Mouse (Mus musculus) liver, postnatal 0 days (tissue): ENCODE data around the gene Mroh2a. TPM values are rescaled to one million over a fixed set of nuclear protein-coding genes. Genes with fewer than 3 reads are reported as not detected.

Experiments used
- ATAC-seq: fragments of 200-750 bp; cut with Nextera tagmentation; 2 replicates; pipeline ENCODE4 v1.8.0; 2017; ENCODE audit warnings: mild to moderate bottlenecking, moderate library complexity
- DNase-seq: peaks from one replicate; pipeline ENCODE4 v3.0.0-alpha.2; 2016
- H3K27ac ChIP-seq: fragments of 300-500 bp; sonication (generic); 2 replicates; pipeline ENCODE4 v1.5.1; 2014; ENCODE audit warnings: antibody characterized with exemption, moderate library complexity, mild to moderate bottlenecking, low read depth
- H3K27me3 ChIP-seq: fragments of 300-500 bp; sonication (generic); 2 replicates; pipeline ENCODE4 v1.6.1; 2014; ENCODE audit warnings: low read length, control low read depth, mixed read lengths; ENCODE audit not compliant: insufficient read depth
- H3K36me3 ChIP-seq: fragments of 300-500 bp; sonication (generic); replicated peaks from 2 replicates; pipeline ENCODE4 v1.6.1; 2014; ENCODE audit warnings: mild to moderate bottlenecking, control low read depth, low read length, moderate library complexity, mixed read lengths; ENCODE audit not compliant: insufficient read depth
- H3K4me1 ChIP-seq: fragments of 300-500 bp; sonication (generic); 2 replicates; pipeline ENCODE4 v1.6.1; 2014; ENCODE audit warnings: antibody characterized with exemption, mild to moderate bottlenecking, control low read depth; ENCODE audit not compliant: insufficient read depth
- H3K4me2 ChIP-seq: fragments of 300-500 bp; sonication (generic); 2 replicates; pipeline ENCODE4 v1.6.1; 2014; ENCODE audit warnings: low read depth, mild to moderate bottlenecking, low read length, moderate library complexity, mixed read lengths
- H3K4me3 ChIP-seq: fragments of 300-500 bp; sonication (generic); 2 replicates; pipeline ENCODE4 v1.5.1; 2014; ENCODE audit warnings: low read depth, low read length
- H3K9ac ChIP-seq: fragments of 300-500 bp; sonication (generic); replicated peaks from 2 replicates; pipeline ENCODE4 v1.6.1; 2014; ENCODE audit warnings: mild to moderate bottlenecking, moderate library complexity
- H3K9me3 ChIP-seq: fragments of 300-500 bp; sonication (generic); 2 replicates; pipeline ENCODE4 v1.6.1; 2016; ENCODE audit warnings: mild to moderate bottlenecking, control low read depth, low read length, mixed read lengths
- CTCF ChIP-seq: sonication (generic); IDR thresholded peaks from 2 replicates; pipeline ENCODE4 v1.5.1; 2016; ENCODE audit warnings: antibody characterized with exemption, low read depth
- EP300 ChIP-seq: IDR thresholded peaks from 2 replicates; pipeline ENCODE4 v1.6.1; 2016; ENCODE audit warnings: antibody characterized with exemption, low read depth, mild to moderate bottlenecking
- WGBS: fragments of 180-500 bp; shearing (Covaris S2); extraction: QIAGEN DNeasy Blood & Tissue Kit; methylation state at CpG from one replicate; pipeline ENCODE4 v1.1.7; 2014; ENCODE audit not compliant: insufficient replicate concordance; 5-methylcytosine and 5-hydroxymethylcytosine counted together
- polyA plus RNA-seq: library from polyadenylated mRNA; unstranded; fragments of >200 nt; fragmentation: Nextera tagmentation; extraction: Ambion mirVana; gene quantifications from 2 replicates; pipeline ENCODE4 v1.2.1, GENCODE M21; 2015

Gene Mroh2a
- polyA plus RNA-seq, 1 experiment from 2014 or later = 0.61 TPM

DNA sequence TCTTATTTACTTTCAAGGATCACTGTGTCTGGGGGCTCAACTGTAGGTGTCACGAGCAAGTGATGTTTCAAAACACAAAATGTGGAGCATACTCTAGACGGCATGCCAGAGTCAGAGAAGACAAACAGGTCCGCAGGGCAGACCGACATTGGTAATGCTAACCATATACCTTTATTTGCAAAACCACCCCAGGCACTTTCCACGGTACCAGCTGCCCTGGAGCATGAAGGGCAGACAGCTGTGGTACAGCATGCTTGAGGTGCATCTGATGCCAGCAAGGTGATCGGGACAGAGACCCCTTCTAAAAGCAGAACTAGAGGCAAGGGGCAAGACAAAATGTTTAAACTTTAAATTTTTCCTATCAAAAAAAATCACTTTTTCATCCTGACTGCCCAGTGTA is 36.2 kb downstream of the Mroh2a start:
- no peak for DNase-seq
- H3K27ac ChIP-seq = no peak overlapping the region
- no peaks in the 10 kb centered on the region for H3K9me3 ChIP-seq
- H3K27me3 ChIP-seq = no peaks in the 10 kb centered on the region
- no peak for ATAC-seq
- H3K36me3 ChIP-seq = peaks cover 69% of the 10 kb centered on the region
- peaks cover 47% of the 10 kb centered on the region for H3K4me1 ChIP-seq
- no peak overlapping the region for H3K4me3 ChIP-seq
- no peak overlapping the region for H3K4me2 ChIP-seq
- WGBS = 64% methylated on average over 6 of the region's 6 CpGs
- no peak overlapping the region for H3K9ac ChIP-seq
- no peak for TF ChIP-seq CTCF
- no peak for TF ChIP-seq EP300

- H3K9ac ChIP-seq = no peak overlapping the region
- 83% methylated on average over 5 of the region's 5 CpGs for WGBS
- H3K4me2 ChIP-seq = no peak overlapping the region
- H3K27me3 ChIP-seq = no peaks in the 10 kb centered on the region
- peaks cover 45% of the 10 kb centered on the region for H3K4me1 ChIP-seq
- H3K4me3 ChIP-seq = no peak overlapping the region
- peaks cover 77% of the 10 kb centered on the region for H3K36me3 ChIP-seq
- TF ChIP-seq CTCF (no peak), EP300 (no peak)
- no peak for ATAC-seq
- H3K9me3 ChIP-seq = no peaks in the 10 kb centered on the region
- no peak overlapping the region for H3K27ac ChIP-seq
- no peak for DNase-seq
Measured at GRCm38 (mm10) chr1:88263778-88264177, 37.0 kb downstream of the Mroh2a start.

- Histone ChIP-seq H3K9ac (no peak overlapping the region), H3K9me3 (no peaks in the 10 kb centered on the region), H3K36me3 (peaks cover 83% of the 10 kb centered on the region), H3K4me1 (peaks cover 39% of the 10 kb centered on the region), H3K4me2 (no peak overlapping the region), H3K4me3 (no peak overlapping the region), H3K27ac (no peak overlapping the region), H3K27me3 (no peaks in the 10 kb centered on the region)
- ATAC-seq = no peak
- 82% methylated on average over 7 of the region's 7 CpGs for WGBS
- TF ChIP-seq EP300 (no peak), CTCF (no peak)
- DNase-seq = no peak
Measured at GRCm38 (mm10) chr1:88264237-88264868, 37.6 kb downstream of the Mroh2a start.

- H3K27me3 ChIP-seq = no peaks in the 10 kb centered on the region
- DNase-seq (no peak), ATAC-seq (no peak)
- H3K4me3 ChIP-seq = no peak overlapping the region
- peaks cover 88% of the 10 kb centered on the region for H3K36me3 ChIP-seq
- no peak for TF ChIP-seq EP300
- TF ChIP-seq CTCF = no peak
- H3K9ac ChIP-seq = no peak overlapping the region
- no peak overlapping the region for H3K4me2 ChIP-seq
- no peak overlapping the region for H3K27ac ChIP-seq
- WGBS = 72% methylated on average over 4 of the region's 4 CpGs
- no peaks in the 10 kb centered on the region for H3K9me3 ChIP-seq
- H3K4me1 ChIP-seq = peaks cover 39% of the 10 kb centered on the region
Measured at GRCm38 (mm10) chr1:88264869-88265240, 38.1 kb downstream of the Mroh2a start.

DNA sequence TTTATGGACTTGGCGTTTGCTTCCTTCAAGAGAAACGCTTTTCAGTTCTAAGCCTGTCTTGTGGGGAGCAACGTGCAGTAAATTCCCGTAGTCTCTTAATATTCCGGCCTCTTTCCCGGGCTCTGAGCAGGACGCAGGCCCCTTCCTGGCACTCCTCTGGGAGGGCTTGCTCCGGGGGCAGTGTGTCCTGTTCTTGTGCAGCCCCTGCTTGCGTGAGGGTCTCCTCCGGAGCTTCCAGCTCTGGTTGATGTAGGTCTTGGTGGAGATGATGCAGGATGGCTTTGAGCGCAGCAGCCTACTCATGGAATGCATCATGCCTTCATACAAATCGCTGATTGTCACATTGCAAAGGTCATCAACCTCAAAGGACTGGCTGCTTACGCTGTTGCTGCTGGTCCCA is 39.3 kb downstream of the Mroh2a start:
- Histone ChIP-seq H3K27me3 (no peaks in the 10 kb centered on the region), H3K9ac (no peak overlapping the region), H3K9me3 (no peaks in the 10 kb centered on the region), H3K4me3 (no peak overlapping the region), H3K27ac (no peak overlapping the region), H3K4me1 (peaks cover 29% of the 10 kb centered on the region), H3K36me3 (peaks cover 90% of the 10 kb centered on the region), H3K4me2 (no peak overlapping the region)
- DNase-seq (no peak), ATAC-seq (no peak)
- WGBS = 87% methylated on average over 13 of the region's 13 CpGs
- TF ChIP-seq CTCF (no peak), EP300 (no peak)

- Histone ChIP-seq H3K4me1 (peaks cover 15% of the 10 kb centered on the region), H3K36me3 (peaks cover 90% of the 10 kb centered on the region), H3K4me2 (no peak overlapping the region), H3K27me3 (no peaks in the 10 kb centered on the region), H3K9me3 (no peaks in the 10 kb centered on the region), H3K4me3 (no peak overlapping the region), H3K27ac (no peak overlapping the region), H3K9ac (no peak overlapping the region)
- TF ChIP-seq EP300 (no peak), CTCF (no peak)
- WGBS = 88% methylated on average over 6 of the region's 6 CpGs
- no peak for ATAC-seq
- no peak for DNase-seq
Measured at GRCm38 (mm10) chr1:88267489-88267888, 40.7 kb downstream of the Mroh2a start.

- ATAC-seq (no peak), DNase-seq (no peak)
- Histone ChIP-seq H3K9me3 (no peaks in the 10 kb centered on the region), H3K27me3 (no peaks in the 10 kb centered on the region), H3K36me3 (peaks cover 90% of the 10 kb centered on the region), H3K4me3 (no peak overlapping the region), H3K9ac (no peak overlapping the region), H3K4me2 (no peak overlapping the region), H3K27ac (no peak overlapping the region), H3K4me1 (peaks cover 11% of the 10 kb centered on the region)
- TF ChIP-seq EP300 (no peak), CTCF (no peak)
- 78% methylated on average over 6 of the region's 6 CpGs for WGBS
Measured at GRCm38 (mm10) chr1:88268070-88268469, 41.3 kb downstream of the Mroh2a start.
